Mouse (Mus musculus) stomach, embryonic 16.5 days (tissue): Measurements from ENCODE around the gene Itpr3. TPM values are rescaled to one million over a fixed set of nuclear protein-coding genes. Genes with fewer than 3 reads are reported as not detected.

Experiments
- ATAC-seq: fragments of 200-750 bp; cut with Nextera tagmentation; 2 replicates; pipeline ENCODE4 v1.8.0; 2017; ENCODE audit warnings: moderate number of reproducible peaks, moderate TSS enrichment; ENCODE audit not compliant: insufficient read depth, low FRiP score
- H3K27ac ChIP-seq: fragments of 300-500 bp; sonication (generic); 2 replicates; pipeline ENCODE4 v1.5.1; 2014; ENCODE audit warnings: low read length
- H3K27me3 ChIP-seq: fragments of 300-500 bp; sonication (generic); 2 replicates; pipeline ENCODE4 v1.6.1; 2014; ENCODE audit warnings: low read length, control low read depth, mixed read lengths; ENCODE audit not compliant: control insufficient read depth, insufficient read depth
- H3K36me3 ChIP-seq: fragments of 300-500 bp; sonication (generic); 2 replicates; pipeline ENCODE4 v1.6.1; 2014; ENCODE audit warnings: low read length; ENCODE audit not compliant: control insufficient read depth, insufficient read depth
- H3K4me1 ChIP-seq: fragments of 300-500 bp; sonication (generic); 2 replicates; pipeline ENCODE4 v1.6.1; 2014; ENCODE audit warnings: low read length, control low read depth, mixed read lengths; ENCODE audit not compliant: control insufficient read depth, insufficient read depth
- H3K4me2 ChIP-seq: fragments of 300-500 bp; sonication (generic); 2 replicates; pipeline ENCODE4 v1.6.1; 2014; ENCODE audit warnings: low read depth, low read length, mixed read lengths
- H3K4me3 ChIP-seq: fragments of 300-500 bp; sonication (generic); replicated peaks from 2 replicates; pipeline ENCODE4 v1.5.1; 2014; ENCODE audit warnings: mild to moderate bottlenecking, low read length
- H3K9ac ChIP-seq: fragments of 300-500 bp; sonication (generic); 2 replicates; pipeline ENCODE4 v1.6.1; 2014; ENCODE audit warnings: low read length
- H3K9me3 ChIP-seq: fragments of 300-500 bp; sonication (generic); replicated peaks from 2 replicates; pipeline ENCODE4 v1.6.1; 2016; ENCODE audit warnings: low read length, control low read depth; ENCODE audit not compliant: control insufficient read depth
- WGBS: fragments of 180-500 bp; shearing (Covaris S2); extraction: QIAGEN DNeasy Blood & Tissue Kit; methylation state at CpG from one replicate; pipeline ENCODE4 v1.1.7; 2014; 5-methylcytosine and 5-hydroxymethylcytosine counted together
- polyA plus RNA-seq: library from polyadenylated mRNA; unstranded; fragments of >200 nt; fragmentation: Nextera tagmentation; extraction: Ambion mirVana; gene quantifications from 2 replicates; pipeline ENCODE4 v1.2.1, GENCODE M21; 2015

The Itpr3 gene
- polyA plus RNA-seq, 1 experiment from 2014 or later: 15.0 TPM

GRCm38 (mm10) chr17:27042840-27043239 is 14.3 kb upstream of the Itpr3 start:
- Histone ChIP-seq H3K4me3 (no peak overlapping the region), H3K4me1 (peaks cover 35% of the 10 kb centered on the region), H3K4me2 (no peak overlapping the region), H3K36me3 (no peaks in the 10 kb centered on the region), H3K27ac (0 out of 2 replicates have a peak overlapping the region, but pooled peaks have one; percentile 6), H3K27me3 (no peaks in the 10 kb centered on the region), H3K9ac (peak overlapping the region; percentile 44), H3K9me3 (no peaks in the 10 kb centered on the region)
- ATAC-seq: no peak
- 65% methylated on average over 6 of the region's 6 CpGs for WGBS

- Histone ChIP-seq H3K4me3 (no peak overlapping the region), H3K4me1 (peaks cover 19% of the 10 kb centered on the region), H3K36me3 (no peaks in the 10 kb centered on the region), H3K9me3 (no peaks in the 10 kb centered on the region), H3K27ac (no peak overlapping the region), H3K4me2 (no peak overlapping the region), H3K9ac (no peak overlapping the region), H3K27me3 (no peaks in the 10 kb centered on the region)
- ATAC-seq: no peak
- 83% methylated on average over 6 of the region's 6 CpGs for WGBS
These were observed 11.9 kb upstream of the Itpr3 start for GRCm38 (mm10) chr17:27045164-27045563.

- Histone ChIP-seq H3K9me3 (no peaks in the 10 kb centered on the region), H3K27me3 (no peaks in the 10 kb centered on the region), H3K36me3 (no peaks in the 10 kb centered on the region), H3K27ac (peak overlapping the region; percentile 90), H3K4me1 (peaks cover 18% of the 10 kb centered on the region), H3K9ac (peak overlapping the region; percentile 48; the same call in 1 of the 2 replicates), H3K4me3 (no peak overlapping the region), H3K4me2 (no peak overlapping the region)
- WGBS: 62% methylated on average over 14 of the region's 14 CpGs
- peak; percentile 37; the same call in 1 of the 2 replicates for ATAC-seq
These were observed 9.2 kb upstream of the Itpr3 start for GRCm38 (mm10) chr17:27047762-27048444.

GRCm38 (mm10) chr17:27048445-27049239 is 8.5 kb upstream of the Itpr3 start:
- Histone ChIP-seq H3K4me3 (no peak overlapping the region), H3K9me3 (no peaks in the 10 kb centered on the region), H3K27ac (peak overlapping the region; percentile 90), H3K4me1 (peaks cover 16% of the 10 kb centered on the region), H3K27me3 (no peaks in the 10 kb centered on the region), H3K4me2 (no peak overlapping the region), H3K36me3 (no peaks in the 10 kb centered on the region), H3K9ac (peak overlapping the region; percentile 48)
- peak; percentile 41; the same call in 1 of the 2 replicates for ATAC-seq
- WGBS: 47% methylated on average over 14 of the region's 14 CpGs

GRCm38 (mm10) chr17:27050853-27051252 is 6.3 kb upstream of the Itpr3 start:
- no peaks in the 10 kb centered on the region for H3K36me3 ChIP-seq
- peak overlapping the region; percentile 61; the same call in 1 of the 2 replicates for H3K9ac ChIP-seq
- H3K27me3 ChIP-seq: no peaks in the 10 kb centered on the region
- H3K4me3 ChIP-seq: no peak overlapping the region
- no peaks in the 10 kb centered on the region for H3K9me3 ChIP-seq
- H3K4me2 ChIP-seq: no peak overlapping the region
- ATAC-seq: no peak
- 58% methylated on average over 5 of the region's 5 CpGs for WGBS
- peaks cover 16% of the 10 kb centered on the region for H3K4me1 ChIP-seq
- H3K27ac ChIP-seq: peak overlapping the region; percentile 61

- peak overlapping the region; percentile 47; the same call in 1 of the 2 replicates for H3K4me2 ChIP-seq
- peaks cover 16% of the 10 kb centered on the region for H3K4me1 ChIP-seq
- WGBS: 23% methylated on average over 11 of the region's 11 CpGs
- H3K9ac ChIP-seq: peak overlapping the region; percentile 61
- peak overlapping the region; percentile 61 for H3K27ac ChIP-seq
- no peaks in the 10 kb centered on the region for H3K27me3 ChIP-seq
- H3K36me3 ChIP-seq: no peaks in the 10 kb centered on the region
- H3K9me3 ChIP-seq: no peaks in the 10 kb centered on the region
- H3K4me3 ChIP-seq: 0 out of 2 replicates have a peak overlapping the region, but pooled peaks have one; percentile 3
- peak; percentile 45; the same call in 1 of the 2 replicates for ATAC-seq
These were observed 5.6 kb upstream of the Itpr3 start for GRCm38 (mm10) chr17:27051514-27051913.

- Histone ChIP-seq H3K36me3 (no peaks in the 10 kb centered on the region), H3K9ac (peak overlapping the region; percentile 87), H3K9me3 (no peaks in the 10 kb centered on the region), H3K27ac (peak overlapping the region; percentile 96), H3K4me3 (peak overlapping the region; percentile 74), H3K4me2 (peak overlapping the region; percentile 98), H3K4me1 (peaks cover 12% of the 10 kb centered on the region), H3K27me3 (no peaks in the 10 kb centered on the region)
- under 1% methylated on average over 13 of the region's 13 CpGs for WGBS
- ATAC-seq: peak; percentile 77
These were observed 934 bp upstream of the Itpr3 start for GRCm38 (mm10) chr17:27056170-27056569.

- peak overlapping the region; percentile 74 for H3K4me3 ChIP-seq
- WGBS: 3% methylated on average over 24 of the region's 24 CpGs
- H3K9me3 ChIP-seq: no peaks in the 10 kb centered on the region
- H3K9ac ChIP-seq: peak overlapping the region; percentile 87
- H3K4me2 ChIP-seq: peak overlapping the region; percentile 98
- ATAC-seq: no peak
- H3K36me3 ChIP-seq: no peaks in the 10 kb centered on the region
- H3K4me1 ChIP-seq: peaks cover 8% of the 10 kb centered on the region
- H3K27me3 ChIP-seq: no peaks in the 10 kb centered on the region
- peak overlapping the region; percentile 96 for H3K27ac ChIP-seq
These were observed 482 bp downstream of the Itpr3 start for GRCm38 (mm10) chr17:27057517-27058055.
